Mouse (Mus musculus) neutrophil, adult 5-6 weeks (primary cell): ENCODE measurements around the gene Atp12a. TPM values are rescaled to one million over a fixed set of nuclear protein-coding genes. Genes with fewer than 3 reads are reported as not detected.

Experiments
- ATAC-seq: fragments of 151-379, 151-347 bp; 2 replicates; pipeline ENCODE4 v1.8.0; 2017; ENCODE audit warnings: mild to moderate bottlenecking, moderate TSS enrichment; ENCODE audit not compliant: insufficient number of reproducible peaks, poor library complexity, low FRiP score, severe bottlenecking; ENCODE audit errors: extremely low read depth
- total RNA-seq: library from RNA; stranded (forward); fragments of 200-1000 nt; gene quantifications from 2 replicates; pipeline ENCODE4 v1.2.3, GENCODE M21; 2017

The Atp12a gene
- total RNA-seq, 1 experiment from 2014 or later: not detected

DNA sequence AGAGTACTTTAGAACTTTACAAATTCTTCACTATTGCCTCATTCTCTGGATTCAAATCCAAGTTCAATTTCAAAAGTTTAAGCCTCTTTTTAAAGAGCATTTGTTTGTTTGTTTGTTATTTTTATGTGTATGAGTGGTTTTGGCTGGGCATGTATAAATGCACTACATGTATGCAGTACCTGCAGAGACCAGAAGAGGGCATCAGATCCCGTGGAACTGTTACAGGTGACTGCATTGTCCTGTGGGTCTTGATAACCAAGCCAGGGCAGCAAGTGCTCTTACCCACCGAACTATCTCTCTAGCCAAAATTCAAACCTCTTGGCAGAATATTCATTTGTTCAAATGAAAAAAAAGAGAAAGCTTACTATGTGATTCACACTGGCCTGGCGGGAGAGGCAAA is 4.0 kb downstream of the Atp12a start:
- no peak for ATAC-seq

DNA sequence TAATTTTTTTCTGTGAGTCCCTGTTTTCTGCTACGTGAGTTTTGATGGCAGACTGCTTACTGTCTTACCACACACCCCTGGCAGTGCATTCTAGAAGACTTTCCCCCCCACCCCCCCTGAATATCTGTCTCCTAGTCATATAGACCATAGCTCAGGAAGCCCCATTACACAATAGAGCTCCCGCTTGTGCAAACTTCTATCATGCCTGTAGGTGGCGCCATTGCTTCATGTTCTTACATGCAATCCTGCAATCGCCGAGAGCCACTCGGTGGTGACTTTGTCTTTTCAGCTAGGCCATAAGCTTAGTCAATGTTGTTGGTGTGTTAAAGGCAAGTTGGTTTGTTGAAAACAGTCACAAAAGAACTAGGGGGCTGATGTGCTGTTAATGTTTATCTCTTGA is 10.9 kb downstream of the Atp12a start:
- 0 out of 2 replicates have a peak, but pooled peaks have one; percentile 26 for ATAC-seq

DNA sequence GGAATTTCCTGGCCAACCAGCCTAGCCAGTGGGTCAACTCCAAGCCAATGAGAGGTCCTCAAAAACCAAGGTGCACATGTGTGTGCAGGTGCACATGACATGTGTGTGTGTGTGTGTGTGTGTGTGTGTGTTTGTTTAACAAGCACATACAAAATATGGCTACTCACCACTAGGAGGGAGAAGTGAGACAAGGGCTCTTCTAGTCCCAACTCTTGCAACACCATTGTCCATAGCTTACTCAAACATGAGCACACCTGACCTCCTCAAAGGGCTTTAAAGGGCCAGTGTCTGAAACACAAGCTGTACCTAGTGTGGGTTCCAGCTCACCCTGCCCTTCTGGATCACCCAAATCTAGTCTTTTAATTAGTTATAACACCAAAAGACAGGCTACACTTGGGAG is 12.9 kb downstream of the Atp12a start:
- no peak for ATAC-seq

DNA sequence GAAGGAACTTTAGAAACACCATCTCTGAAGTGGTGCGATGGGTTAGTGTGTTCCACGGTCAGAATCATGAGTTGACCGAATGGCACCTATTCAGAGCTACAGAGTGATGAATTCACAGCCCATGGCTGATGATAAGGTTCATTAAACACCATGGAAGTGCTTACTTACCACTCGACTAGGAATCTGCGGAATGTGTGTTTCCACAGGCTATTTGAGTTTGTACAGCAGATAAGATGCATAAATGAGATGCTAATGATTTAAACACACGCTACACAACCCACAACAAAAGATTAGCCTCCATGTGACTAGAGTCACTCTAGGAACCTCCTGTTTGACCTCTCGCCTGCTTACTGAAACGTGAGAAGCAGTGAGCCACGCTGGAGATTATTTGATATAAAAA is 14.5 kb downstream of the Atp12a start:
- ATAC-seq: no peak

DNA sequence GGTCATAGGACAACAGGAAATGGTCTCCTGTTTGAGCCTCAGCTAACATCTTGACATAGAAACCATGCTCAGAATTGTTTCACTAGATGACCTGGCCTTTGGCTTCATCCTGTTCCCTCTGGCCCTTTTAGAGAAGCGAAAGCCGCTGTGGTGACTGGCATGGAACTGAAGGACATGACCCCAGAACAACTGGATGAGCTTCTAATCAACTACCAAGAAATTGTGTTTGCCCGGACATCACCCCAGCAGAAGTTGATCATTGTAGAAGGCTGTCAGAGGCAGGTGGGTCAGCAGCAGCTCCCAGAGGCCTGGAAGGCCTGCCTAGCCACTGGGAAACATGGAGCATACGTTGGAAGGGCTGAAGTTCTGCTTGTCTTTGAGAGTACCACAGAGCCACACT is 17.5 kb downstream of the Atp12a start:
- no peak for ATAC-seq

DNA sequence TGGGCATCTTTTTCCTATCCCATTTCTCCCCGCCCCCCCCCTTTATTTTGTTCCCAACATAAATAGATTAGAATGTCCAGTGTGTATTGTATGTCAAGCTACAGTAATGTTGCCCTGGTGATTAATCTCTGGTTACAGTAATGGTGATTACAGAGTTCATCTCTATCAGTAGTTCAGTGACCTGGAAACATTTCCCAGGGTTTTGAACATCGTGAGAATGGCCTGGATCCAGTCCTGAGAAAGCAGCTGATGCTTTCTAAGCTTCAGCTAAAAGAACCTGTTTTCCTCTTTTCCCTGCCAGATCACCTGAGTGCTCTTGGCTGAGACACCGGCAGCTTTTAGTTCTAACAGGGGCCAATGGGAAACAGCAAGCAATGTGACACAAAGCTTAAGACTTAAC is 25.4 kb downstream of the Atp12a start:
- no peak for ATAC-seq

DNA sequence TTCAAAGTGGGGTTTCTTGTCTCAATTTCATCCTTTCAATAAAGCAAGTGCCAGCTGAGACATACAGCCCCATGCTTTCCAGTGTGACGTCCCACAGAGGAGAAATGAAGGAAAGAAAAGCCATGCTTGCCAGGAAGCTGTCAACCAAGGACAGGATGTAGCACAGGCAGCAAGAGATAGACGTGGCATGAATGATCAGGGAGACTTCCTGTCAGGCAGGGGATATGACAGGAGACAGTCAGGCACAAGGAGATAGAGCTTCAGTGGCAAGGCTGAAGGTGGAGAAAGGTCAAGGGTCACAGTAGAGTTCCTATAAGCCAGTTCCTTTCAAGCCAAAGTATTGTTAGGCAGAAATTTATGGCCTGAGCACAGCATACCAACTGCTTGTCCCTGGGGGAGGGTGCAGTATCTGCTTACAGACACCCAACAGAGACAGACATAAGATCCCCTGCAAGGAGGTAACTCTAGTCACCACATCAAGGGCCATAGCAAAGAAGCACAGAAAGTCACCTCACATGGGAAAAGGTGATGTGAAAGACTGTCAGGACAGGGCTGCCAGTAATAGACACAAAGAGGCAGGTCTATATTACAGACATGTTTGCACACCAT is 28.9 kb downstream of the Atp12a start:
- ATAC-seq: no peak

DNA sequence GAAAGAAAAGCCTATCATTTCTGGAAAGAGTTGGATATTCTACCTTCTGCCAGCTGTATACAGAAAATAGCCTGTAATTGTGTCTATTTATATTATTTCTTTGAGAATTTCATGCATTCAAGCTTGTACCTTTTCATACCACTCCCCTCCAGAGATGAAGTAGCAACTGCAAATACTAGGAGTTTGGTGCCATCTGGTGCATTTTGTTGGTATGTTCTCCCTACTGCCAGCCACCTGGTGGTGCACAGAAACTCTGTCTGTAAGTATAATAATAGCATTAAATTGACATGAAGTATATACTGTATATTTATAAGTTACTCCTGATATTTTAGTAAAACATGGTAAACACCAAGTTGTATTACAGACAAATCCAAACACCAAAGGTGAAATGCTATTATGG is 33.1 kb downstream of the Atp12a start:
- no peak for ATAC-seq

DNA sequence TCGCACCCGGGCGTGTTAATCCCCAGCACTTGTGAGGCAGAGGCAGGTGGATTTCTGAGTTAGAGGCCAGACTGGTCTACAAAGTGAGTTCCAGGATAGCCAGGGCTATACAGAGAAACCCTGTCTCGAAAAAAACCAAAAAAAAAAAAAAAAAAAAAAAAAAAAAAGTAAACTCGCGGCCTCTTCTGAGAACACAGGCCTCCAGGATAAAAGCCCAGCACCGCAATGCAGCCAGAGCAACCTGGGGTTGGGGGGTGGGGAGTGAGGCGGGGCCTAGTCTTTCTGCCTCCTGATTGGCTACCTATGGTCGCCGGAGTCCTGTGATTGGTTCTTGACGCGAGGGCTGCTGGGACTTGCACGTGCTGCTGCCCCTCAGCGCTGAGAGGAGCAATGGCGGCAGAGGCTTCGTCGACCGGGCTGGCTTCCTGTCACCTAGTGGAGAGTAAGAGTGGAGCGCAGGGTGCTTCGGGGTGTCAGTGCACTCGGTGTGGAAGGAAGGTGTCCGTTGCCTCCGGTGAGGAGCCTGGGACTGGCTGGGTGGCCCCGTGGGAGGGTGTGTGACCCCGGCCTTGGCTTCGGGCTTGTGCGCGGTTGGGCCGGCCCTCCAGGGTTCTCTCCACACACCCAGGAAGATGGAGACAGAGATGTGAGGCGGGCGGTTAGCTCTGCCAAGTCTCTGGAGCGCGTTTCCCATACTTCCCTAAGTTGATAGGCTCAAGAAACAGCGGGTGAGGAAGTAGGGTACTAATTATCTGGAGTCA is 37.6 kb downstream of the Atp12a start, which contains the start of gene Rnf17:
TSS of gene Rnf17 (plus strand) at position 271 of the 761 bp plus-strand sequence.
- ATAC-seq: no peak

DNA sequence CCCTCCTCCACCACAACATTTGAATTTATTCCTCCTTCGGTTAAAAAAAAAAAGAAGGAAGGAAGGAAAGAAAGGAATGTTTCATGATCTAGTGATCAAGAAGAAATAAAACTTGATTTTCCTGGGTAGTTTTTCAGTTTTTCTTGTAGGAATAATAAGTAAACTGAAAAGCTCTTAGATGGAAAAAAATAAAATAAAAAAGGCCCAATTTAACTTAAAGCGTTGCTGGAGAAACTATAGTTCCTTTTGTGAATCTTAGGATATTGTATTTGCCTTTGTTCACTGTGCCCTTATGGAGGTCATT is 38.2 kb downstream of the Atp12a start:
- ATAC-seq: no peak

Other genes with a start within 250 kb of the Atp12a start
- gene Gzme, start 244.4 kb upstream of the Atp12a start, total RNA-seq: not detected in 2 replicates
- gene Gzmd, start 232.5 kb upstream of the Atp12a start, total RNA-seq: not detected in 2 replicates
- gene Gzmg, start 205.5 kb upstream of the Atp12a start, total RNA-seq: not detected in 2 replicates
- gene Gzmn, start 190.5 kb upstream of the Atp12a start, total RNA-seq: not detected in 2 replicates
- gene Gzmf, start 153.7 kb upstream of the Atp12a start, total RNA-seq: not detected in 2 replicates
- not detected in 2 replicates for gene Gzmc, start 130.4 kb upstream of the Atp12a start, total RNA-seq
- gene Gzmb, start 102.8 kb upstream of the Atp12a start, total RNA-seq: 1.2 and 3.1 TPM in 2 replicates
- gene Rnf17, start 37.5 kb downstream of the Atp12a start, total RNA-seq: 0.49 and 1.2 TPM in 2 replicates
- 17.8 and 21.5 TPM in 2 replicates for gene Cenpj, start 210.4 kb downstream of the Atp12a start, total RNA-seq
- 25.7 and 26.6 TPM in 2 replicates for gene Parp4, start 210.6 kb downstream of the Atp12a start, total RNA-seq